ENCODE assay signal across 29 mouse cellular contexts in the genomic region with DNA sequence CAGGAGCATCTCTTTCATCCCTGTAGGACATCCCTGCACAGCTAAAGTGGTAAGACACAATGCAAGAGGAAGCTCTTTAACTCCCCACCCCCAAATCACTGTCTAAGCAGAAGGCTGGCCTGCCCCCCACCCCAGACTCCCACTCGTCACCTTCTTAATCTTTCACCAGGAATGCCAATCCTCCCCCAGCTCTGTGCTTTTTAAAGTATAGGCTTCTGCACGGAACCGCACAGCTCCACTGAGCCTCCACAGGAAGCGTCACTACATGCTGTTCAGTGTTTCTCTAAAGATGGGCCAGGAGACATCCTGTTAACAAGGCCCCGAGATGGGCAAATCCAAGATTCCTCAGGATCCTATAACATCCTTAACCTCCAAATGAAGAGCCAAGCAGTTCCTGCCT. TPM values are rescaled to one million over a fixed set of nuclear protein-coding genes. Genes with fewer than 3 reads are reported as not detected.
A peak's percentile ranks its signal among the peaks of the same experiment; 100 is the strongest.
DNase-seq lines count a peak whose midpoint lies in the region; ATAC-seq and TF ChIP-seq lines count a peak whose summit lies in the region.
"Had no signal": no experiment of that assay in that cellular context is flagged by ENCODE, and none has a peak within 500 bp of the region (broad histone marks: within the 10 kb centered on the region; RNA-seq: fewer than 3 reads in every experiment).

No protein-coding gene starts in this region.

- no peak for TF ChIP-seq CTCF in left cerebral cortex, adult 2 months (IDR thresholded peaks at IDR 0.05)
- TF ChIP-seq CTCF in lung, postnatal 0 days (IDR thresholded peaks at IDR 0.05) = no peak

- intact Hi-C loops in left cerebral cortex, postnatal 4 days (cut with DNase I) = no loop called here
- intact Hi-C loops in left cerebral cortex, adult 2 months (cut with DNase I) = loop anchor here (5.0 kb wide), 1 partner anchor 264 kb away; no protein-coding TSS in a partner anchor
- intact Hi-C loops in left cerebral cortex, postnatal 25 days (cut with DNase I) = loop anchor here (5.0 kb wide), 1 partner anchor 59 kb away; no protein-coding TSS in a partner anchor

- WGBS in lung, postnatal 0 days = 85% methylated on average over 5 of the region's 5 CpGs
- WGBS in hindbrain, embryonic 10.5 days = 64% methylated on average over 5 of the region's 5 CpGs

- no peaks in the 10 kb centered on the region for H3K27me3 ChIP-seq in lung, postnatal 0 days (replicated peaks; ENCODE audit: insufficient read depth, low read length)
- H3K27me3 ChIP-seq in hindbrain, embryonic 10.5 days (ENCODE audit: insufficient read depth, poor library complexity, severe bottlenecking) = no peaks in the 10 kb centered on the region
- H3K27me3 ChIP-seq: heart, embryonic 12.5 days had no signal

- no peak for ATAC-seq in lung, postnatal 0 days
- ATAC-seq: forebrain, embryonic 16.5 days; intestine, postnatal 0 days; midbrain, embryonic 16.5 days had no signal

- H3K4me2 ChIP-seq in lung, postnatal 0 days (replicated peaks; ENCODE audit: low read depth, low read length) = no peak overlapping the region
- H3K4me2 ChIP-seq: heart, embryonic 12.5 days; hindbrain, embryonic 14.5 days; midbrain, embryonic 11.5 days had no signal

- H3K36me3 ChIP-seq in lung, postnatal 0 days (ENCODE audit: insufficient read depth, low read length) = 0 out of 2 replicates have a peak, but pooled peaks cover 14% of the 10 kb centered on the region
- peaks cover 28% of the 10 kb centered on the region for H3K36me3 ChIP-seq in hindbrain, embryonic 10.5 days

- peak; percentile 48 for DNase-seq in left cerebral cortex, adult 11 months (ENCODE audit: low spot score)
- DNase-seq in left cerebral cortex, postnatal 4 days = no peak
- DNase-seq in left cerebral cortex, adult 2 months (ENCODE audit: extremely low spot score in 1 of 2, low spot score in 2 of 2) = peak; percentile 47 to 49
- DNase-seq in left cerebral cortex, postnatal 25 days (ENCODE audit: low spot score in 2 of 2) = peak; percentile 42 to 88
- peak; percentile 43 to 71 for DNase-seq in right cerebral cortex, postnatal 36 days (ENCODE audit: low spot score in 2 of 2)
- DNase-seq in lung, postnatal 0 days (ENCODE audit: low spot score) = no peak
- no peak for DNase-seq in hindbrain, embryonic 10.5 days (ENCODE audit: low spot score)
- DNase-seq: adrenal gland, adult 8-10 months; B cell, adult 2 months; cerebellum, adult 11 months; cerebellum, postnatal 10 days; heart, adult 2 months; heart, postnatal 4 days; kidney, adult 9 months; kidney, postnatal 14 days; liver; lung, adult 2 months; lung, postnatal 36 days; thymus, adult 2 months; thymus, postnatal 36 days had no signal

- H3K9me3 ChIP-seq in lung, postnatal 0 days (ENCODE audit: low read length) = no peaks in the 10 kb centered on the region
- H3K9me3 ChIP-seq in hindbrain, embryonic 10.5 days = peaks cover 6% of the 10 kb centered on the region; the same call in 1 of the 2 replicates

- TF ChIP-seq EP300 in lung, postnatal 0 days (IDR thresholded peaks at IDR 0.05) = no peak

- peak overlapping the region; percentile 86 for H3K27ac ChIP-seq in left cerebral cortex, adult 2 months
- H3K27ac ChIP-seq in lung, postnatal 0 days (ENCODE audit: low read length) = no peak overlapping the region
- no peak overlapping the region for H3K27ac ChIP-seq in hindbrain, embryonic 10.5 days
- H3K27ac ChIP-seq: heart, adult 2 months; hindbrain, embryonic 14.5 days; liver, embryonic 14.5 days; stomach, postnatal 0 days had no signal

- no peak overlapping the region for H3K4me3 ChIP-seq in left cerebral cortex, adult 2 months
- no peak overlapping the region for H3K4me3 ChIP-seq in lung, postnatal 0 days (ENCODE audit: low read depth, low read length)
- H3K4me3 ChIP-seq in hindbrain, embryonic 10.5 days = no peak overlapping the region
- H3K4me3 ChIP-seq: erythroblast, embryonic 14.5 days; heart, adult 2 months; heart, embryonic 12.5 days had no signal

- H3K4me1 ChIP-seq in lung, postnatal 0 days (ENCODE audit: insufficient read depth, low read depth, low read length) = no peaks in the 10 kb centered on the region
- H3K4me1 ChIP-seq in hindbrain, embryonic 10.5 days (replicated peaks) = no peaks in the 10 kb centered on the region
- H3K4me1 ChIP-seq: heart, embryonic 12.5 days had no signal

- no peak overlapping the region for H3K9ac ChIP-seq in lung, postnatal 0 days (replicated peaks; ENCODE audit: low read depth)
- H3K9ac ChIP-seq: heart, embryonic 12.5 days; hindbrain, embryonic 14.5 days; liver, embryonic 14.5 days had no signal

RNA-seq across cellular contexts. Expression of a gene that starts 8.2 kb away (rescaled TPM):
- 1 to 10 TPM; 5.0 to 6.4 TPM for total RNA-seq in left cerebral cortex, postnatal 4 days (2021)
- total RNA-seq in left cerebral cortex, adult 2 months (2021) = 10 to 100 TPM in 1 of 2 experiments, 1 to 10 TPM in 1; 9.0 to 11.2 TPM
- total RNA-seq in left cerebral cortex, postnatal 25 days (2021) = 10 to 100 TPM in 1 of 2 experiments, 1 to 10 TPM in 1; 8.8 to 10.3 TPM
- polyA plus RNA-seq in lung, postnatal 0 days (2015; fragmentation: Nextera tagmentation; extraction: Ambion mirVana) = 5.3 and 6.6 TPM in 2 replicates
- polyA plus RNA-seq in hindbrain, embryonic 10.5 days (2016; fragmentation: Nextera tagmentation; extraction: Ambion mirVana) = 7.6 and 7.7 TPM in 2 replicates

Comparison
In these comparisons a context has a peak if more than half of its experiments do, and no peak if none do; other contexts are left out.
1. DNase-seq: peak in left cerebral cortex, adult 11 months (single experiment), left cerebral cortex, adult 2 months (2 of 2), left cerebral cortex, postnatal 25 days (2 of 2) and right cerebral cortex, postnatal 36 days (2 of 2); none in left cerebral cortex, postnatal 4 days (single experiment), lung, postnatal 0 days (single experiment) and hindbrain, embryonic 10.5 days (single experiment).